Mouse (Mus musculus) thymus, postnatal 10 days (tissue): ENCODE measurements around the gene Nfyc.
A peak's percentile ranks its signal among the peaks of the same experiment; 100 is the strongest.

Experiments
- DNase-seq, 2 experiments: peaks; one replicate each; pipeline ENCODE4 v3.0.0; 2021; ENCODE audit warnings: low spot score in 2 of 2

Nfyc gene

DNA sequence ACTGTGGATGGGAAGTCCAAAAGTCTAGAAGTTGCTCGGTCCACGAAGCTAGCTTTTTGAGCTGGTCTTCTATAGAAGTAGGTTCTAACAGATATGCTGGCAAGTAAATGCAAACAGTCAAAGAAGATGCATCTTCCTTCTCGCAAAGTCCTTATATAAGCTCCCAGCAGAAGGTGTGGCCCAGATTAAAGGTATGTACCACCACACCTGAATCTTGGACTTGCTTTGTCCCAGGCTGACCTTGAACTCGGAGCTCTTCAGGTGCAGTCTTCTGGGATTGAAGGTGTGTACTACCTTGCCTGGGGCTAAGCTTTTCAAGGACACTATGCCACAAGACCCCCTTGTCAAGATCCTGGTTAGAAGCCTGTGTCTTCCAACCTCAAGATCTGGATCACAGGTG lies at the start of gene Nfyc:
TSS of gene Nfyc (minus strand) at position 101 of the 400 bp plus-strand sequence.
- DNase-seq: no peak

DNA sequence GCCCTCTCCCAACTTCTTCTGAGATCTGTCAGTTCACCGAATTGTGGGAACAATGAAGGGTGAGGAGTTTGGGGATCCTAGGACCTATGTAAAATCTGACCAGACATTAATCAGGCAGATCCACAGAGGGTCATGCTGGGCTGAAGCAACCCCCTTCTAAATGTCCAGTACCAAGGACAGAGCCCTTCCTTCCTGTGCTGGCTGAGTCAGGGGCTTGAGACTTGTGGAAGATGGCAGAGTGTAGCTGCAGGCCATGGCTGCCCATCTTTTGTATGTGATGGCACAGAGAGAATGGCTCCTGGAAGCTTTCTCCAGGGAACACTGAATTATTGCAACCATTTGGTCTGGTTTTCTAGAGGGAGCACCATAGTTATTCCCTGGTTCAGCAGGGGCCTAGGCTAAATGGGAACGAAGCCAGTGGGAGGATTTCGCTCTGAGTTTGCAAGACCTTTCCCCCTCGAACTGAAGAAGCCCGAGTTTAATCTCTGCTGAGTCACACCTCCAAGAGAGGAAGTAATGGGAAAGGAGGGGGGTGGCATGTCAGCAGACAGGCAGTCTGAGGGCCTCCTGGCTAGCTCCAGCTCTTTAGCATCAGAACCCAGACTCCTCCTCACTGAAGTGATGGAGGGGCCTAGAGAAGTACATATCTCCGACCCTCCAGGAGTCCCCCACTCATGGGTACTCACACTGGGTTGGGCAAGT lies 49.5 kb upstream of the Nfyc start:
- no peak for DNase-seq

DNA sequence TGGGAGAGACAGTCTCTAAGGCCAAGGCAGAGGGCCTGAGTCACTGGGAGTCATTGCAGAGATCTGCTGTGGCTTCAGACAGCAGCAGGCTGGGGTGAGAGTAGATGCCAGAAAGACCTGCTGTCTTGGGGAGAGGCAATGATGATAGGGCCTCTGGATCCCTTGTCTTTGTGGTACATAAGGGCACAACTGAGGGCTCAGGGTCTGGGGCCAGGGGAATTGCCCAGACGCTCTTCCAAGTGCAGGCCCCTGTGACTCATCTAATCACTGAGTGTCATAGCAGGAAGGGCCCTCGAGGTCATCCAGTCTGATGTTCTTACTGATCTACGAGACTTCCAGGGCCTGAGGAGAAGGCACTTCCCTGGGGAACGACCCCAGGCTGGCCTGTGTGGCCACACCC lies 48.0 kb upstream of the Nfyc start:
- no peak for DNase-seq

DNA sequence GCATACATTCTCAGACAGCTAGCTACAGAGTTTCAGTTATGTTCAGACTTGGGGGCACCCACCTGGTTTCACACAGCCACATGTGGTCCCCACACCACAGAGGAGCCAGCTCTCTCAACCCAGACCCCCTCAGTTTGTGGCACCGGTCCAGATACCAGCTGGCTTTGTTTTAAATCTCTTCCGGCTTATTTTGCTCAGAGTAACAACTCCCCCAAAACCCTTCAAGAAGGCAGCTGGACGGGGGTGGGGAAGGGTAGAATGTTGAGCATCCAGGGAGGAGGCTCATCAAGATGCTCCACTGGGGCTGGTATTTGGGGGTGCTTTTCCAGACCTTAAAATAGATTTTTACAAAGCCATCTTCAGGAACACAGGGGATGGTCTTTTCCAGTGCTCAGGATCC lies 47.4 kb upstream of the Nfyc start:
- no peak for DNase-seq

DNA sequence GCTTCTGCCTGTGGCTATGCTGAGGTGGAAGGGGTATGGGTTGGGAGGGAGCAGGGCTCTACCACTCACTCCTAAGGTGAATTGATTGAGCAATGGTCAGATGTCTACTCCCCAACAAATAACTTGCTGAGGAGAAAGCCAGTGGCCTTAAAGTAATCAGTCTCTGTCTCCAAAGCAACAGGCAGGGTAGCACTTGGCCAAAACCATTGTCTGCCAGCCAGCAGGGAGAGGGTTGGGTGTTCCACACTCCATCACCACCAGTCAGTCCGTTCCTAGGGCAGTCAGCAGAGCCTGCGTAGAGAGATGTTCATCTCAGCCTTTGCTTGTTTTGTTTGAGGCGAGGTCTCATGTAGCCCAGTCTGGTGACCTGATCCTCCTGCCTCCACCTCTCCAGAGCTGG lies 44.6 kb upstream of the Nfyc start:
- DNase-seq: no peak

DNA sequence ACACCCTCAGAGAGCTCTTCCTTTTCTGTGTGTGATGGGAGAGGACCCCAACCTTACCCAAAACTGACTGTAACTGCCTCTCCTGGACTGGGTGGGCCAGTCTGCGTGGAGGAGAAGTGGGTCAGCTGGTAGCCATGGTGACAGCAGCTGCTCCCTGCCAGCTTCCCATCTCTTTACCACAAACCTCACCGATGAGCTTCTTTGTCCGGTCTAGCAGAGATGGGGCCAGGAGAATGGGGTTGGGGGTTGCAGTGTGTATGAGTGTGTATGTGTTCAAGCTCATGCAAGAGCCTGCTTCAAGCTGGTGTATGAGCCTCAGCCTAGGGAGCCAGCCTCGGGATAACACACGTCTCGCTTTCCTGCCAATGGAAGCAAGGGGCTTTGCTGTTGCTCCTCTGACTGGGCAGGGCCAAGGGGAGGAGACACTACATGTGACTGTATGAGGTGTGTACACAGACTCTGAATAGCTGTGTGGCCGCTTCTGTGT lies 38.9 kb upstream of the Nfyc start:
- no peak for DNase-seq

DNA sequence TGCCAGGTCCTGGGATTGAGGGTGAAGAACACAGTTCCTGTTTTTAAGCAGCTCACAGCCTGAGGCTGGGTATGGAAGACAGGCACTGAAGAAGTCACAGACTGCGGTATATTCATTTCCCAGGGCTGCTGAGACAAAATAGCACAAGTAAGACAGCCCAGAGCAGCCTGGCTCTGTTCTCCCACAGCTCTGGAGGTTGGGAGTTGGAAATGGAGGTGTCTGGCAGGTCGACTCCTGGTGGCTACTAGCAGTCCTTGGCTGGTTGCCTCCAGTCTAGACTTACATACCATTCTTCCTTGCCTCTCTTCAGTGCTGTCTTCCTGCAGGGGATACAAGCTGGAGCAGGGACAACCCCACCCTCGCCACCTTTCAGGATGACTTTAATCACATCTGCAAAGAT lies 37.6 kb upstream of the Nfyc start:
- no peak for DNase-seq

DNA sequence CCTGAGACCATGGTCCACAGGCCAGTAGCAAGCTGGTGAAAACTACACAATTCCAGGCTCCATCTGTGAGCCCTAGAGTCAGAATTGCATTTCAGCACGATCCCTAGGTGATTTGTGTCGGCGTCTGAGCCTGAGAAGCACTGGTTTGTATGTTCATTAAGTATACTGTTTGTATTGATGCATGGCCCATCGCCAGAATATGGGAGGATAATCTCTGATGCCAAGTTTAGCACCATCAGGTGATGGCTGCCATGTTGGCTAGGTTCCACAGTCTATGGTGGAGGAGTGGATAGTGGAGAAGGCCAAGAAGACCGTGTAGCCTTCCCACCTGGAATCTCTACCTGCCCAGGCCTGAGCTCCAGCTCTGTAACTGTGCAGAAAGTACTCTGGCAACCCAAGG lies 36.9 kb upstream of the Nfyc start:
- no peak for DNase-seq

DNA sequence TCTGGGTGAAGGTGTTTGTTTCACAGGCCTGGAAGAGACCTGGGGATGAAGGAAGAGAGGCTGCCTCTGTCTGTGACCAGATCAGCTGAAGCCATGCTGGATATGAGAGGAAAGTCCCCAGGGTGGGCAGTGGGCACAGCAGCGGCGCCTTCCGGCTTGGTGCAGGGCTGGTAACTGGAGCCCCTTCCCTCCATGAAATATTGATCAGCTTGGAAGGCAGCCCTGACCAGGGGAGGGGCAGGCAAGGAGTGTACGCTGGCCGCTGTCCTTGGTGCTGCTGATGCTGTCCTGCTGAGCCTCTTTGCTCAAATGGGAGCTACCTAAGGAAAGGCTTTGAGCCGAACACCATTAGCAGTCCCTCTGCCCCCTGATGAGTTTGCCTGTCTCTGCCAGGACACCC lies 34.8 kb upstream of the Nfyc start:
- DNase-seq: no peak

DNA sequence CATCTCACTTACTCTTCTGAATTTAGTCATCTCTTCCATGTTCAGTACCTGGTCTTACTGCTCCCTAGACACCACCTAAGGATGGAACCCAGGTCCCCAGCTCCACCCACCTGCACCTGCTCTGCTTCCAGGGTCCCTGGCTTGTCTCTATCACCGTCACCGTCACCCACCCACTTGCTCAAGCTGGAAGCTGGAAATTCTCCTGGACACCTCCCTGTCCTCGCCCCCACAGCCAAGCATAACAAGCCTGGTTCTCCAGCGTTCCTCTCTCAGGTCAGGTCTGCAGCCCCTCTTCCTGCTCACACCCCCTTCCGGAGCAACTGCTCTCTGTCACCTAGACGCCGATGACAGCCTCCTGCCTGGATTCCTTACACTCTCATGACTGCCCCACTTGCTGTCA lies 28.5 kb upstream of the Nfyc start:
- no peak for DNase-seq

DNA sequence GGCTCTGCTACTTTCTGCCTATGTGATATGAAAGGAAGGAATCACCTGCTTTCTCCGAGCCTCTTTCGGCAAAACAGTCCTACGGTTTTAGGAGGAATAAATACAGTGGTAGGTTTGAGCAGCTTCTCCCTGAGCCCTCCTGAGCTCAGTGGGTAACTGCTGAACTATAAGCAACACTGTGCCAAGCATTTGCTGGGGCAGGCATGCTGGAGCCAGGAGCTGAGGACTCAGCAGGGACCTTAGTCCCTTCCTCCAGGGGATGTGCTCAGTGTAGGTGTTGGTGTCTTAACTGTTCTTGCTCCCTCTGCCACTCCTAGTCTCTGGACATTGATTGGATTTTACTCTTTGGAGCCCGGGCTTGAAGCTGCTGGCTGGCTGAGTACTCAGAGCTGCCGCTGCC lies 25.0 kb upstream of the Nfyc start:
- no peak for DNase-seq

DNA sequence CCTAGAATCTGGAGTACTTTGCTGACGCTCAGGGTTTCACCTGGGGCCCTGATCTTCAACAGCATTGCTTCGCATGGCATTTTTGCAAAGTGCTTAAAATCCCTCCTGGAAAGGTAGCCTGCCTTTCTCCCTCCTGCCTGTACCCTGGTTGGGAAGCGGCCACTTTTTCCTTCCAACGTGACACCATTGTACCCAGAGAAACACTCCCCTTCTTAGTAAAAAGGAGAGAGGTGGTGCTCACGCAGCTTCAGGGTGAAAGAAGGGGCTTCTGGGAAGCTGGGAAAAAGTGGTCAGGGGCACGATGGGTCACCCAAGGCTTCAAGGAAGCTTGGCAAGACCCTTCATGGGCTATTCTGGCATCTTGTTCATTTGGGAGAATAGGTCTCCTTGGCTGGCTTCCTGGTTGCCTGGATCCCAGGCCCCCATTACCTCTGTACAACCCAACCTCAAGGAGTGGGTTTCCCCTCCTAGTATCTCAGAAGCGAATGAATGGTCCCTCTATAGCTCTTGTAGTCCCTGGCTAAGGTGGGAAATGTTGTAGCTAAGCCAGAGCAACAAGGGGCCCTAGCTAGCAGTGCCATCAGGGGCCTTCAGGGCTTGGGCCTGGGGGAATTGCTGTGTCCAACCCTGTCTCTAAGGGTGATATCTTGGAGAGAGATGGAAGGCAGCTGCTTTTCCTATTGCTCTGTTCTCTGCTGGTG lies 24.1 kb upstream of the Nfyc start:
- no peak for DNase-seq

DNA sequence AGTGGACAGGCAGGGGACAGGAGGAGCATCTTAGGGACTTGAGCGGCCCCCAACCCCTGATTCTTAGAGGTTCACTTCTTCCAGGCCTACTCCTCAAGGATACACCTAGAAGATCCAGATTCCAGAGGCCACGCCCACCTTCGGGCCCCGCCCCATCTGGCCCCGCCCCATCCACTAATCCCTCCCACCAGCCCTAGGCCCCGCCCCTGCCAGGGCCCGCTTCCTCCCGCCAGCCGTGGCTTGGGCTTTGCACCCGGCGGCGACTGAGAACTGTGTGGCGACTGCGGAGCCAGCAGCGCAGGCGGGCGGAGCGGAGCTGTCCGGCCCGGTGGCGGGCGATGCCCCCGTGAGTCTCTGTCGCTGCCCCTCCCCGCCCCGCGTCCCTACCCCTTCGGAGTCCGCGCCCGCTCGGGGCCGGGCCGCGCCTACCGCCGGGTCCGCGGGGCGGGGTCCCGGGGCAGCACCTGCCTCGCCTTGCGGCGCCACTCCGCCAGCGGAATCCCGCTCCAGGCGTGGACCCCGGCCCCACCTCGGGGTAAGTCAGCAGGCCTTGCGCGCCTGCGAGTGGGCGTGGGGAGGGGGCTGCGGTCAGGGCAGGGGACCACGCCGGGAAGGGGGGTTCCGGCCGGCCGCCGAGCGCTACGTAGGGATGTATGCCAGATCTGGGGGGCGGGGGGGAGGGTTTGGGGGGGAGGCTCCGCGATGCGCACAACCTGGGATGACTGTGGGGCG lies 23.4 kb upstream of the Nfyc start, which contains the start of gene Rims3:
TSS of gene Rims3 (plus strand) at position 229 of the 732 bp plus-strand sequence.
- DNase-seq: peak; percentile 14 to 39

DNA sequence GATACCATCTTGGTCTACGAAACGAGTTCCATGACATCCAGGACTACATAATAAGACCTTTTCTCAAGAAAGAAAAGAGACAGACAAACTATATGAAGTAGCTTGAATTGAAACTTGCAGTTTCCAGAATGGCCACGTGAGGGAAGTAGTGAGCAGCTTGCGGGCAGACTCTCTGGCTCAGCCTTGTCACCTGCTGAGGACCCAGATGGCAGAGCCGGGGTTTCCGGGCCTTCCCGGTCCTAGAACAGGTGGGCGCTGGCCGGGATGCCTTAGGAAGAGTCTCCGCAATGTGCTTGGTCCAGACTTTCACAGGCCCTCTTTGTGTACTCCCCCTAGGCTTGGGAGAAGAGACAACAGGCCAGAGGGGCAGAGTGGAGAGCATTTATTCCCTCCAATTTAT lies 19.6 kb upstream of the Nfyc start:
- peak; percentile 33 to 73 for DNase-seq

DNA sequence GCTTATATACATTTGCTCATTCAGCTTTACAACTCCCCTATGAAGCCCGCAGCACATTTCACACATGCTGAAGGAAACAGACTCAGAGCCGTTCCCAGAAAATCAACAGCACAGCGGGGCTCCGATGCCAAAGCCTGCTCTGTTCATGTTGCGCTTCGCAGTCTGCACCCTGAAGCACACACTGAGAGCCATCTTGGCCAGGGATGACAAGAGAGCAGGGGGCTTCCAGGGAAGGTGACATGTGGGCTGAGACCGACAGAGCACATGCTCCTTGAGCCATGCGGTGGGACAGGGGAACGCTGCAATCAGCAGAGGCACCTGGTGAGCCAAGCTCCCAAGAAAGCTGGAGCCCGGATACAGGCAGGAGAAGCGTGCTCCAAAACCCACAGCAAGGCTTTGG lies 18.1 kb upstream of the Nfyc start:
- no peak for DNase-seq

DNA sequence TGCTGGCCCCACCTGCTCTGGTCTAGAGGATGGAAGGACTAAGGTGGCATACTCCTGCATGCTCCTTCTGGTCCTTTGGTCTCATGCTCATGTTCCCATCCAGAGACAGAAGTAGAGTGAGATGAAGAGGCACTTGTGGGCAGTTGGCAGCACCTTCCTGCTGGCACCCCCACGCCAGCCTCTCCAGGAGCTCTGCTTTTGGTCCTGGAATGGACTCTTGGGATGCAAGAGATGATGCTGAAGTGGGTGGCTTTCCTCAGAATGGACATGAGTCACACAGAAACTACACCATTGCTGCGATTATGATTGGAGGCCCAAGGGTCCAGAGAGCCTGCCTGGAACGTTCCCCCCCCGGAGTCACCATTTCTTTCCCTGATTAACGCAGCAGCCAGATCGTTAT lies 17.5 kb upstream of the Nfyc start:
- no peak for DNase-seq

DNA sequence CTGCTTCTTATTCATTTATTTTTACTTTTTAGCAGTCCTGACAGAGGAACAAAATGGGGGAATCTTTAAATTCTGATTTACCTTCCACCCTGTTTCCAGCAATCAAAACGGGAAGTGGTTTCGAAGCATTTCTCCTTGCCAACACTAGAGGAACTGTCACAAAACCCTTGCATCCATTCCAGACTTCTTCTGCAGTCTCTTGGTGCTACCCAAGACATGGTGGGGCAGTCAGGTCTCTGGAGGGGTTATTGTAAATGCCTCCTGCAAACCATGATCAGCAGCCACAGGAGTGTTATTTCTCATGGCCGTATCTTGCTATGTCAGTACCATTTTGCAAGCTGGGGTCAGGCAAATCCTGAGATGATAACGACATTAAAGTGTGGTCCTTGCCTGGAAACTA lies 13.7 kb upstream of the Nfyc start:
- no peak for DNase-seq

DNA sequence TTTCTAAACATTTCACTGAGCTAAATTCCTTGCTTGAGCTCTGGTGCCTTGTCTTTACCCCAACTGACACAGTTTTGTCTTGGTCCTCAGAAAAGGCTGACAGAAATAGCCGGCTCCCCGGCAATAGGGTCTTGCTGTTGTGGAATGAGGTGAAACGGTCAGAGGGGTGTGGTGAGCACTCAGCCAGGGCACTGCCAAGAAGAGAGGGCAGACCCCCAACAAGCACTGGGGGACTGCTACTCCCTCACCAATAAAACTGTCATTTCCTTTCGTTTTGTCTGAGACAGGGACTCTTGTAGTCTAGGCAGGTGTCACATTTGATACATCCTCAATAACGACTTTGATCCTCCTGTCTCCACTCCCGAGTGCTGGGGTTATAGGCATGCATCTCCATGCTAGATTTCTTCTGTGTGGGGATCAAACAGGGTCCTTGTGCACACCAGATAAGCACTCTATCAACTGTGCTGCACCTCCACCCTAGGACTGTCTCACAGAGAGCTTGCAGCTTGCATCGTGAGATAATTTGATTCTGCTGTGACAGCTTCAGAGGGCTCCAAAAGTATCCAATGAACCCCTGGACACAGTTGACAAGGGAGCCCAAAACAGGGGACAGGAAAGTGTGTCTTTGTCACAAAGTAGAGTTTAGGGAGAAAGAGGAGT lies 13.2 kb upstream of the Nfyc start:
- no peak for DNase-seq

DNA sequence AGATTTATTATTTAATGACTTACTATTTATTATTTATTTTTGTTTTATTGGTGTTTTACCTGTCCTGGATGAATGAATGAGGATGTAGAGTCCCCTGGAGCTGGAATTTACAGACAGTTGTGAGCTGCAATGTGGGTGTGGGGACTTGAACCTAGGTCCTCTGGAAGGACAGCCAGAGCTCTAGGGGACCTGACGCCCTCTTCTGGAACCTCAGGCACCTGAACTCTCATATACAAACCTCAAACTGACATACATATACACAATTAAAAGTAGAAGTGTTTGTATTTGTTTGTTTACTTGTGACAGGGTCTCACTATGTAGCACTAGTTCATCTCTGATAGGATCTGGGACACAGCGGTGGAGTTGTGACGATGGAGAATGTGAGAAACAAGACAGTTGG lies 10.0 kb upstream of the Nfyc start:
- DNase-seq: no peak

DNA sequence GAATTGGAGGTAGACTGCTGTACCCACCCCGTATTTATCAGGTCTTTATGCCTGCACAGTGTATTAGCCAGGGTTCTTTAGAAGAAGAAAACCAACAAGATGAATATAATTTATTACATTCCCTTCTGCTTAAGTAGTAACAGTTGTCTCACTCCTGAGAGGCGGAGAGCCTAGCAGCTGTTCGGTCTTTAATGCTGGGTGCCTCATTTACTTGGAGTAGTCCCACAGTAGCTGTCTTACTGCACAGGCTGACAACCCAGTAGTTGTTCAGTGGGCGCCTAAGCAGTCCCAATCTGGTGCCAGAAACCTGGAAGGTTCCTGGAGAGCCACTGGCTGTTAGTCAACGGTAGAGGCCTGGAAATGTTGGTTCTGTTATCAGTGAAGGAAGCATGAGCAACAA lies 605 bp downstream of the Nfyc start:
- no peak for DNase-seq

DNA sequence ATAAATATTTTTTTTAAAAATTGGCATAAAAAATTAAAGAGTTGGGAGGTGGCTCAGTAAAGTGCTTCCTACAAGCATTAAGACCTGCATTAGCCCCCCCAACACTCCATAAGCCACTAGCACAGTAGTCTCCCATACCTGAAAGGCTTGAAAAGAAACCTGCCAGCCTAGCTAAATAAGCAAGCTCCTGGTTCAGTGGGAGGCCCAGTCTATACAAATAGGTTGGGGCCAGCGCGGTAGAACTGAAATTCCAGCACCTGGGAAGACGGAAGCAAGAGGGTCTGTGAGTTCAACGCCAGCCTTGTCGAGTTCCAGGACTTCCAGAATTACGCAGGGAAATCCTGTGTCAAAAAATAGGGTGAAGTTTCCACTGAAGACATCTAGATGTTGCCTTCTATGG lies 5.0 kb downstream of the Nfyc start:
- no peak for DNase-seq
